Mouse (Mus musculus): ENCODE measurements around the gene Gnpat. TPM values are rescaled to one million over a fixed set of nuclear protein-coding genes. Genes with fewer than 3 reads are reported as not detected.

Gnpat gene
- total RNA-seq, 2 experiments from 2014 or later: 57.8 to 62.8 TPM

GRCm38 (mm10) chr8:124897386-124898250 lies 34.8 kb downstream of the Gnpat start, which contains the start of the genes Exoc8 and Sprtn:
Gene Exoc8 (minus strand): TSS chr8:124897705.
Gene Sprtn (plus strand): TSS chr8:124897886.
- peak; percentile 99 for DNase-seq (ENCODE audit: low spot score in 2 of 2)

- DNase-seq (ENCODE audit: low spot score in 2 of 2): no peak
Measured at GRCm38 (mm10) chr8:124898251-124898905, 35.5 kb downstream of the Gnpat start.

GRCm38 (mm10) chr8:124903198-124903597 lies 40.4 kb downstream of the Gnpat start:
- DNase-seq (ENCODE audit: low spot score in 2 of 2): no peak

- DNase-seq (ENCODE audit: low spot score in 2 of 2): no peak
Measured at GRCm38 (mm10) chr8:124905482-124905881, 42.6 kb downstream of the Gnpat start.

GRCm38 (mm10) chr8:124909936-124910335 lies 47.1 kb downstream of the Gnpat start:
- DNase-seq (ENCODE audit: low spot score in 2 of 2): no peak

- DNase-seq (ENCODE audit: low spot score in 2 of 2): no peak
Measured at GRCm38 (mm10) chr8:124910349-124910748, 47.5 kb downstream of the Gnpat start.

GRCm38 (mm10) chr8:124911938-124912872 lies 49.4 kb downstream of the Gnpat start:
- no peak for DNase-seq (ENCODE audit: low spot score in 2 of 2)

GRCm38 (mm10) chr8:124914061-124914460 lies 51.2 kb downstream of the Gnpat start:
- DNase-seq (ENCODE audit: low spot score in 2 of 2): no peak

- no peak for DNase-seq (ENCODE audit: low spot score in 2 of 2)
Measured at GRCm38 (mm10) chr8:124917741-124918484, 55.1 kb downstream of the Gnpat start.

- DNase-seq (ENCODE audit: low spot score in 2 of 2): no peak
Measured at GRCm38 (mm10) chr8:124921369-124922279, 58.8 kb downstream of the Gnpat start.

GRCm38 (mm10) chr8:124922490-124923089 lies 59.8 kb downstream of the Gnpat start:
- no peak for DNase-seq (ENCODE audit: low spot score in 2 of 2)

GRCm38 (mm10) chr8:124923971-124924652 lies 61.3 kb downstream of the Gnpat start:
- DNase-seq (ENCODE audit: low spot score in 2 of 2): no peak

- no peak for DNase-seq (ENCODE audit: low spot score in 2 of 2)
Measured at GRCm38 (mm10) chr8:124925544-124926266, 62.9 kb downstream of the Gnpat start.

- no peak for DNase-seq (ENCODE audit: low spot score in 2 of 2)
Measured at GRCm38 (mm10) chr8:124926351-124926771, 63.5 kb downstream of the Gnpat start.

GRCm38 (mm10) chr8:124929006-124929405 lies 66.2 kb downstream of the Gnpat start:
- no peak for DNase-seq (ENCODE audit: low spot score in 2 of 2)

- DNase-seq (ENCODE audit: low spot score in 2 of 2): no peak
Measured at GRCm38 (mm10) chr8:124930086-124930485, 67.3 kb downstream of the Gnpat start.

- DNase-seq (ENCODE audit: low spot score in 2 of 2): no peak
Measured at GRCm38 (mm10) chr8:124930649-124931048, 67.8 kb downstream of the Gnpat start.

- no peak for DNase-seq (ENCODE audit: low spot score in 2 of 2)
Measured at GRCm38 (mm10) chr8:124932435-124932834, 69.6 kb downstream of the Gnpat start.
